Mouse (Mus musculus) testis, adult 2 months (tissue): Measurements from ENCODE around the gene Prss56.

Experiments
- CTCF ChIP-seq: fragments of 200-500 bp; IDR thresholded peaks from 2 replicates; pipeline ENCODE4 v1.5.1; 2012; ENCODE audit warnings: low read depth, mild to moderate bottlenecking, inconsistent platforms, low read length, moderate library complexity; ENCODE audit not compliant: control insufficient read depth, insufficient read depth, insufficient replicate concordance
- POLR2A ChIP-seq: fragments of 200-500 bp; IDR thresholded peaks from 2 replicates; pipeline ENCODE4 v1.6.1; 2012; ENCODE audit warnings: low read depth, mild to moderate bottlenecking, inconsistent platforms, low read length, moderate library complexity; ENCODE audit not compliant: control insufficient read depth

GRCm38 (mm10) chr1:87141550-87141949 lies 41.6 kb upstream of the Prss56 start:
- TF ChIP-seq POLR2A (no peak), CTCF (no peak)
